Mouse (Mus musculus) embryonic facial prominence, embryonic 11.5 days (tissue): ENCODE results near the gene Fgfr2. TPM values are rescaled to one million over a fixed set of nuclear protein-coding genes. Genes with fewer than 3 reads are reported as not detected.

Source experiments
- ATAC-seq: fragments of 200-750 bp; cut with Nextera tagmentation; replicated peaks from 2 replicates; pipeline ENCODE4 v1.8.0; 2017; ENCODE audit warnings: low read depth; ENCODE audit not compliant: insufficient number of reproducible peaks, low FRiP score, low TSS enrichment
- DNase-seq: peaks from one replicate; pipeline ENCODE4 v3.0.0-alpha.2; 2015; ENCODE audit warnings: low spot score
- H3K27ac ChIP-seq: fragments of 300-500 bp; sonication (generic); replicated peaks from 2 replicates; pipeline ENCODE4 v1.5.1; 2014; ENCODE audit warnings: mild to moderate bottlenecking, low read depth, low read length, control low read depth
- H3K27me3 ChIP-seq: fragments of 300-500 bp; sonication (generic); 2 replicates; pipeline ENCODE4 v1.6.1; 2014; ENCODE audit warnings: mild to moderate bottlenecking, low read length, moderate library complexity, mixed read lengths; ENCODE audit not compliant: control insufficient read depth, insufficient read depth
- H3K36me3 ChIP-seq: fragments of 300-500 bp; sonication (generic); replicated peaks from 2 replicates; pipeline ENCODE4 v1.6.1; 2014; ENCODE audit warnings: low read depth, mild to moderate bottlenecking, low read length, moderate library complexity, mixed read lengths; ENCODE audit not compliant: control insufficient read depth, insufficient read depth
- H3K4me1 ChIP-seq: fragments of 300-500 bp; sonication (generic); 2 replicates; pipeline ENCODE4 v1.6.1; 2014; ENCODE audit warnings: low read length, mixed read lengths; ENCODE audit not compliant: control insufficient read depth, insufficient read depth
- H3K4me2 ChIP-seq: fragments of 300-500 bp; sonication (generic); 2 replicates; pipeline ENCODE4 v1.6.1; 2014; ENCODE audit warnings: low read depth, mild to moderate bottlenecking, control low read depth, low read length, moderate library complexity
- H3K4me3 ChIP-seq: fragments of 300-500 bp; sonication (generic); 2 replicates; pipeline ENCODE4 v1.5.1; 2014; ENCODE audit warnings: low read depth, low read length, control low read depth
- H3K9ac ChIP-seq: fragments of 300-500 bp; sonication (generic); replicated peaks from 2 replicates; pipeline ENCODE4 v1.6.1; 2014; ENCODE audit warnings: mild to moderate bottlenecking, control low read depth, low read length
- H3K9me3 ChIP-seq: fragments of 300-500 bp; sonication (generic); replicated peaks from 2 replicates; pipeline ENCODE4 v1.6.1; 2016; ENCODE audit warnings: mild to moderate bottlenecking, low read length, inconsistent platforms, mixed read lengths; ENCODE audit not compliant: control insufficient read depth
- WGBS: fragments of 180-500 bp; shearing (Covaris S2); extraction: QIAGEN DNeasy Blood & Tissue Kit; methylation state at CpG from one replicate; pipeline ENCODE4 v1.1.7; 2014; 5-methylcytosine and 5-hydroxymethylcytosine counted together
- polyA plus RNA-seq: library from polyadenylated mRNA; unstranded; fragments of >200 nt; fragmentation: Nextera tagmentation; extraction: Ambion mirVana; gene quantifications from 2 replicates; pipeline ENCODE4 v1.2.1, GENCODE M21; 2014

The Fgfr2 gene
- polyA plus RNA-seq, 1 experiment from 2014 or later: 75.6 TPM

GRCm38 (mm10) chr7:132900826-132901531 lies 222.2 kb downstream of the Fgfr2 start:
- no peak overlapping the region for H3K9ac ChIP-seq
- DNase-seq (no peak), ATAC-seq (no peak)
- no peak overlapping the region for H3K4me2 ChIP-seq
- 56% methylated on average over 2 of the region's 2 CpGs for WGBS
- H3K9me3 ChIP-seq: no peaks in the 10 kb centered on the region
- no peaks in the 10 kb centered on the region for H3K4me1 ChIP-seq
- H3K4me3 ChIP-seq: no peak overlapping the region
- H3K36me3 ChIP-seq: no peaks in the 10 kb centered on the region
- no peaks in the 10 kb centered on the region for H3K27me3 ChIP-seq
- H3K27ac ChIP-seq: no peak overlapping the region

- ATAC-seq (no peak), DNase-seq (peak; percentile 23)
- Histone ChIP-seq H3K27ac (no peak overlapping the region), H3K9ac (no peak overlapping the region), H3K4me2 (no peak overlapping the region), H3K4me3 (no peak overlapping the region), H3K9me3 (no peaks in the 10 kb centered on the region), H3K27me3 (no peaks in the 10 kb centered on the region), H3K36me3 (no peaks in the 10 kb centered on the region), H3K4me1 (no peaks in the 10 kb centered on the region)
- 90% methylated on average over 2 of the region's 2 CpGs for WGBS
These were observed 224.9 kb downstream of the Fgfr2 start for GRCm38 (mm10) chr7:132898234-132898633.

GRCm38 (mm10) chr7:132897258-132897657 lies 225.9 kb downstream of the Fgfr2 start:
- no peak overlapping the region for H3K4me3 ChIP-seq
- no peaks in the 10 kb centered on the region for H3K4me1 ChIP-seq
- no peak overlapping the region for H3K4me2 ChIP-seq
- WGBS: 82% methylated on average over 10 of the region's 10 CpGs
- H3K27ac ChIP-seq: no peak overlapping the region
- no peaks in the 10 kb centered on the region for H3K9me3 ChIP-seq
- H3K9ac ChIP-seq: no peak overlapping the region
- ATAC-seq (no peak), DNase-seq (no peak)
- H3K36me3 ChIP-seq: no peaks in the 10 kb centered on the region
- H3K27me3 ChIP-seq: no peaks in the 10 kb centered on the region

- Histone ChIP-seq H3K36me3 (no peaks in the 10 kb centered on the region), H3K9ac (no peak overlapping the region), H3K9me3 (no peaks in the 10 kb centered on the region), H3K4me1 (no peaks in the 10 kb centered on the region), H3K4me3 (no peak overlapping the region), H3K4me2 (no peak overlapping the region), H3K27me3 (no peaks in the 10 kb centered on the region), H3K27ac (no peak overlapping the region)
- WGBS: 87% methylated on average over 9 of the region's 9 CpGs
- ATAC-seq: no peak
- no peak for DNase-seq
These were observed 226.8 kb downstream of the Fgfr2 start for GRCm38 (mm10) chr7:132896206-132896815.

GRCm38 (mm10) chr7:132894841-132895555 lies 228.2 kb downstream of the Fgfr2 start:
- WGBS: 80% methylated on average over 7 of the region's 7 CpGs
- no peak overlapping the region for H3K27ac ChIP-seq

GRCm38 (mm10) chr7:132893336-132893735 lies 229.8 kb downstream of the Fgfr2 start:
- H3K4me2 ChIP-seq: no peak overlapping the region
- 87% methylated on average over 1 of the region's 1 CpGs for WGBS
- H3K9me3 ChIP-seq: no peaks in the 10 kb centered on the region
- H3K9ac ChIP-seq: no peak overlapping the region
- no peak overlapping the region for H3K4me3 ChIP-seq
- no peaks in the 10 kb centered on the region for H3K36me3 ChIP-seq
- DNase-seq (no peak), ATAC-seq (no peak)
- no peaks in the 10 kb centered on the region for H3K27me3 ChIP-seq
- no peaks in the 10 kb centered on the region for H3K4me1 ChIP-seq
- H3K27ac ChIP-seq: no peak overlapping the region

More at GRCm38 (mm10) chr7:132894841-132895555, 228.2 kb downstream of the Fgfr2 start:
- Histone ChIP-seq H3K4me1 (no peaks in the 10 kb centered on the region), H3K4me3 (no peak overlapping the region), H3K36me3 (no peaks in the 10 kb centered on the region), H3K9me3 (no peaks in the 10 kb centered on the region), H3K9ac (no peak overlapping the region), H3K27me3 (no peaks in the 10 kb centered on the region), H3K4me2 (no peak overlapping the region)
- ATAC-seq (no peak), DNase-seq (no peak)

- Histone ChIP-seq H3K4me2 (no peak overlapping the region), H3K27ac (no peak overlapping the region), H3K4me1 (no peaks in the 10 kb centered on the region), H3K9me3 (no peaks in the 10 kb centered on the region), H3K9ac (no peak overlapping the region), H3K36me3 (no peaks in the 10 kb centered on the region), H3K4me3 (no peak overlapping the region), H3K27me3 (no peaks in the 10 kb centered on the region)
- ATAC-seq (no peak), DNase-seq (no peak)
- WGBS: 79% methylated on average over 7 of the region's 7 CpGs
These were observed 230.3 kb downstream of the Fgfr2 start for GRCm38 (mm10) chr7:132892806-132893205.

- no peak overlapping the region for H3K4me2 ChIP-seq
- ATAC-seq: no peak
- H3K36me3 ChIP-seq: no peaks in the 10 kb centered on the region
- 69% methylated on average over 4 of the region's 4 CpGs for WGBS
- no peaks in the 10 kb centered on the region for H3K27me3 ChIP-seq
- no peak overlapping the region for H3K9ac ChIP-seq
- H3K9me3 ChIP-seq: no peaks in the 10 kb centered on the region
- H3K4me1 ChIP-seq: no peaks in the 10 kb centered on the region
- no peak overlapping the region for H3K4me3 ChIP-seq
- no peak overlapping the region for H3K27ac ChIP-seq
- no peak for DNase-seq
These were observed 230.9 kb downstream of the Fgfr2 start for GRCm38 (mm10) chr7:132892311-132892661.
